Mouse (Mus musculus) kidney, embryonic 14.5 days (tissue): Measurements from ENCODE around the gene Yif1a. TPM values are rescaled to one million over a fixed set of nuclear protein-coding genes. Genes with fewer than 3 reads are reported as not detected.

Experiments used
- ATAC-seq: fragments of 200-750 bp; cut with Nextera tagmentation; 2 replicates; pipeline ENCODE4 v1.8.0; 2017; ENCODE audit warnings: moderate number of reproducible peaks, mild to moderate bottlenecking, moderate TSS enrichment, moderate library complexity; ENCODE audit not compliant: low FRiP score, low TSS enrichment
- H3K27ac ChIP-seq: fragments of 300-500 bp; sonication (generic); 2 replicates; pipeline ENCODE4 v1.5.1; 2014; ENCODE audit warnings: low read depth, mild to moderate bottlenecking, low read length, moderate library complexity, mixed read lengths
- H3K27me3 ChIP-seq: fragments of 300-500 bp; sonication (generic); 2 replicates; pipeline ENCODE4 v1.6.1; 2014; ENCODE audit warnings: mild to moderate bottlenecking, low read length; ENCODE audit not compliant: control insufficient read depth, insufficient read depth
- H3K36me3 ChIP-seq: fragments of 300-500 bp; sonication (generic); 2 replicates; pipeline ENCODE4 v1.6.1; 2014; ENCODE audit warnings: low read length, mixed read lengths; ENCODE audit not compliant: control insufficient read depth, insufficient read depth
- H3K4me1 ChIP-seq: fragments of 300-500 bp; sonication (generic); 2 replicates; pipeline ENCODE4 v1.6.1; 2014; ENCODE audit warnings: low read length, mixed read lengths; ENCODE audit not compliant: control insufficient read depth, insufficient read depth
- H3K4me2 ChIP-seq: fragments of 300-500 bp; sonication (generic); replicated peaks from 2 replicates; pipeline ENCODE4 v1.6.1; 2014; ENCODE audit warnings: low read depth, mild to moderate bottlenecking, low read length
- H3K4me3 ChIP-seq: fragments of 300-500 bp; sonication (generic); 2 replicates; pipeline ENCODE4 v1.5.1; 2014; ENCODE audit warnings: mild to moderate bottlenecking, low read length
- H3K9ac ChIP-seq: fragments of 300-500 bp; sonication (generic); 2 replicates; pipeline ENCODE4 v1.6.1; 2014; ENCODE audit warnings: low read depth, mild to moderate bottlenecking, low read length, moderate library complexity
- H3K9me3 ChIP-seq: fragments of 300-500 bp; sonication (generic); 2 replicates; pipeline ENCODE4 v1.6.1; 2016; ENCODE audit warnings: low read length; ENCODE audit not compliant: control insufficient read depth
- WGBS: fragments of 180-500 bp; shearing (Covaris S2); extraction: QIAGEN DNeasy Blood & Tissue Kit; methylation state at CpG from one replicate; pipeline ENCODE4 v1.1.7; 2014; 5-methylcytosine and 5-hydroxymethylcytosine counted together
- polyA plus RNA-seq: library from polyadenylated mRNA; unstranded; fragments of >200 nt; fragmentation: Nextera tagmentation; extraction: Ambion mirVana; gene quantifications from 2 replicates; pipeline ENCODE4 v1.2.1, GENCODE M21; 2014

Yif1a gene
- polyA plus RNA-seq, 1 experiment from 2014 or later = 115 TPM

GRCm38 (mm10) chr19:5067867-5068569 is 20.3 kb upstream of the Yif1a start, which contains the start of gene Cd248:
Gene Cd248 (plus strand): TSS chr19:5068078.
- H3K4me1 ChIP-seq = peaks cover 47% of the 10 kb centered on the region
- WGBS = 2% methylated on average over 49 of the region's 56 CpGs
- ATAC-seq = peak; percentile 41

GRCm38 (mm10) chr19:5068570-5069234 is 19.6 kb upstream of the Yif1a start:
- Histone ChIP-seq H3K4me3 (peak overlapping the region; percentile 46), H3K9me3 (no peaks in the 10 kb centered on the region), H3K27me3 (peaks cover 9% of the 10 kb centered on the region), H3K36me3 (no peaks in the 10 kb centered on the region), H3K4me2 (peak overlapping the region; percentile 52), H3K4me1 (peaks cover 47% of the 10 kb centered on the region), H3K9ac (peak overlapping the region; percentile 50), H3K27ac (peak overlapping the region; percentile 21; the same call in 1 of the 2 replicates)
- no peak for ATAC-seq
- 38% methylated on average over 21 of the region's 21 CpGs for WGBS

More at GRCm38 (mm10) chr19:5067867-5068569, 20.3 kb upstream of the Yif1a start, which contains the start of gene Cd248:
- peak within 1 kb of the TSS; percentile 89 for H3K27ac ChIP-seq
- peak within 1 kb of the TSS; percentile 52 for H3K4me2 ChIP-seq
- H3K4me3 ChIP-seq = peak within 1 kb of the TSS; percentile 46
- no peaks in the 10 kb centered on the region for H3K9me3 ChIP-seq
- H3K27me3 ChIP-seq = peaks cover 9% of the 10 kb centered on the region
- no peaks in the 10 kb centered on the region for H3K36me3 ChIP-seq
- peak within 1 kb of the TSS; percentile 50 for H3K9ac ChIP-seq

GRCm38 (mm10) chr19:5069486-5069885 is 18.9 kb upstream of the Yif1a start:
- H3K4me3 ChIP-seq = peak overlapping the region; percentile 46
- H3K36me3 ChIP-seq = no peaks in the 10 kb centered on the region
- peak overlapping the region; percentile 52 for H3K4me2 ChIP-seq
- H3K9ac ChIP-seq = no peak overlapping the region
- ATAC-seq = no peak
- peaks cover 9% of the 10 kb centered on the region for H3K27me3 ChIP-seq
- H3K9me3 ChIP-seq = no peaks in the 10 kb centered on the region
- peaks cover 47% of the 10 kb centered on the region for H3K4me1 ChIP-seq
- WGBS = 78% methylated on average over 5 of the region's 5 CpGs
- no peak overlapping the region for H3K27ac ChIP-seq

GRCm38 (mm10) chr19:5069978-5070377 is 18.4 kb upstream of the Yif1a start:
- WGBS = 82% methylated on average over 7 of the region's 7 CpGs
- peaks cover 45% of the 10 kb centered on the region for H3K4me1 ChIP-seq
- peak overlapping the region; percentile 51; the same call in 1 of the 2 replicates for H3K9ac ChIP-seq
- no peaks in the 10 kb centered on the region for H3K36me3 ChIP-seq
- no peaks in the 10 kb centered on the region for H3K9me3 ChIP-seq
- H3K27me3 ChIP-seq = peaks cover 9% of the 10 kb centered on the region
- ATAC-seq = no peak
- peak overlapping the region; percentile 52 for H3K4me2 ChIP-seq
- H3K27ac ChIP-seq = peak overlapping the region; percentile 42; the same call in 1 of the 2 replicates
- H3K4me3 ChIP-seq = peak overlapping the region; percentile 46

GRCm38 (mm10) chr19:5071077-5071476 is 17.3 kb upstream of the Yif1a start:
- Histone ChIP-seq H3K27me3 (peaks cover 12% of the 10 kb centered on the region), H3K9ac (peak overlapping the region; percentile 51), H3K4me3 (peak overlapping the region; percentile 46), H3K4me2 (peak overlapping the region; percentile 52), H3K4me1 (peaks cover 37% of the 10 kb centered on the region), H3K9me3 (no peaks in the 10 kb centered on the region), H3K36me3 (no peaks in the 10 kb centered on the region), H3K27ac (peak overlapping the region; percentile 82)
- 12% methylated on average over 11 of the region's 11 CpGs for WGBS
- ATAC-seq = no peak

GRCm38 (mm10) chr19:5071545-5072369 is 16.6 kb upstream of the Yif1a start:
- H3K4me1 ChIP-seq = peaks cover 37% of the 10 kb centered on the region
- peak; percentile 84 for ATAC-seq
- peaks cover 12% of the 10 kb centered on the region for H3K27me3 ChIP-seq

GRCm38 (mm10) chr19:5072389-5073019 is 15.8 kb upstream of the Yif1a start:
- peak; percentile 24 for ATAC-seq
- peak overlapping the region; percentile 64 for H3K27ac ChIP-seq
- H3K27me3 ChIP-seq = peaks cover 12% of the 10 kb centered on the region
- no peaks in the 10 kb centered on the region for H3K9me3 ChIP-seq
- peak overlapping the region; percentile 51; the same call in 1 of the 2 replicates for H3K9ac ChIP-seq
- peaks cover 29% of the 10 kb centered on the region for H3K4me1 ChIP-seq
- H3K4me3 ChIP-seq = peak overlapping the region; percentile 46
- peak overlapping the region; percentile 52 for H3K4me2 ChIP-seq
- 2% methylated on average over 20 of the region's 20 CpGs for WGBS
- H3K36me3 ChIP-seq = no peaks in the 10 kb centered on the region

More at GRCm38 (mm10) chr19:5071545-5072369, 16.6 kb upstream of the Yif1a start:
- WGBS = 2% methylated on average over 40 of the region's 40 CpGs
- Histone ChIP-seq H3K4me3 (peak overlapping the region; percentile 46), H3K9ac (peak overlapping the region; percentile 51), H3K27ac (peak overlapping the region; percentile 82), H3K36me3 (no peaks in the 10 kb centered on the region), H3K9me3 (no peaks in the 10 kb centered on the region), H3K4me2 (peak overlapping the region; percentile 52)

- peak overlapping the region; percentile 46 for H3K4me3 ChIP-seq
- no peaks in the 10 kb centered on the region for H3K36me3 ChIP-seq
- peak; percentile 21; the same call in 1 of the 2 replicates for ATAC-seq
- peaks cover 12% of the 10 kb centered on the region for H3K27me3 ChIP-seq
- no peak overlapping the region; the same call in 1 of the 2 replicates for H3K9ac ChIP-seq
- no peaks in the 10 kb centered on the region for H3K9me3 ChIP-seq
- H3K27ac ChIP-seq = peak overlapping the region; percentile 64
- H3K4me2 ChIP-seq = peak overlapping the region; percentile 52
- 1% methylated on average over 15 of the region's 15 CpGs for WGBS
- peaks cover 26% of the 10 kb centered on the region for H3K4me1 ChIP-seq
Observed at GRCm38 (mm10) chr19:5073028-5073427, 15.3 kb upstream of the Yif1a start.
